Mouse (Mus musculus) forebrain, embryonic 11.5 days (tissue): Measurements from ENCODE around the gene Aqp8. TPM values are rescaled to one million over a fixed set of nuclear protein-coding genes. Genes with fewer than 3 reads are reported as not detected.

Experiments used
- ATAC-seq: fragments of 200-750 bp; cut with Nextera tagmentation; replicated peaks from 2 replicates; pipeline ENCODE4 v1.8.0; 2017; ENCODE audit warnings: moderate TSS enrichment; ENCODE audit not compliant: low FRiP score
- DNase-seq: peaks from one replicate; pipeline ENCODE4 v3.0.0-alpha.2; 2017; ENCODE audit warnings: low spot score
- H3K27ac ChIP-seq: fragments of 300-500 bp; sonication (generic); 2 replicates; pipeline ENCODE4 v1.5.1; 2014; ENCODE audit warnings: low read depth, low read length
- H3K27me3 ChIP-seq: fragments of 300-500 bp; sonication (generic); 2 replicates; pipeline ENCODE4 v1.6.1; 2014; ENCODE audit warnings: mild to moderate bottlenecking, low read length, mixed read lengths; ENCODE audit not compliant: control insufficient read depth, insufficient read depth
- H3K36me3 ChIP-seq: fragments of 300-500 bp; sonication (generic); 2 replicates; pipeline ENCODE4 v1.6.1; 2014; ENCODE audit warnings: mild to moderate bottlenecking, low read length, moderate library complexity, mixed read lengths; ENCODE audit not compliant: control insufficient read depth, insufficient read depth
- H3K4me1 ChIP-seq: fragments of 300-500 bp; sonication (generic); replicated peaks from 2 replicates; pipeline ENCODE4 v1.6.1; 2014; ENCODE audit warnings: low read length, mixed read lengths; ENCODE audit not compliant: control insufficient read depth, insufficient read depth
- H3K4me2 ChIP-seq: fragments of 300-500 bp; sonication (generic); 2 replicates; pipeline ENCODE4 v1.6.1; 2014; ENCODE audit warnings: low read depth, mild to moderate bottlenecking, low read length, moderate library complexity, mixed read lengths; ENCODE audit not compliant: severe bottlenecking
- H3K4me3 ChIP-seq: fragments of 300-500 bp; sonication (generic); 2 replicates; pipeline ENCODE4 v1.5.1; 2014; ENCODE audit warnings: low read depth, low read length
- H3K9ac ChIP-seq: fragments of 300-500 bp; sonication (generic); 2 replicates; pipeline ENCODE4 v1.6.1; 2014; ENCODE audit warnings: low read length
- H3K9me3 ChIP-seq: fragments of 300-500 bp; sonication (generic); 2 replicates; pipeline ENCODE4 v1.6.1; 2016; ENCODE audit warnings: low read length, mixed read lengths; ENCODE audit not compliant: control insufficient read depth
- WGBS: fragments of 180-500 bp; shearing (Covaris S2); extraction: QIAGEN DNeasy Blood & Tissue Kit; methylation state at CpG from one replicate; pipeline ENCODE4 v1.1.7; 2014; 5-methylcytosine and 5-hydroxymethylcytosine counted together
- polyA plus RNA-seq: library from polyadenylated mRNA; unstranded; fragments of >200 nt; fragmentation: Nextera tagmentation; extraction: Ambion mirVana; gene quantifications from 2 replicates; pipeline ENCODE4 v1.2.1, GENCODE M21; 2014

Gene Aqp8
- polyA plus RNA-seq, 1 experiment from 2014 or later: 1.1 TPM

- no peaks in the 10 kb centered on the region; the same call in 1 of the 2 replicates for H3K9me3 ChIP-seq
- H3K27me3 ChIP-seq: no peaks in the 10 kb centered on the region
- H3K4me3 ChIP-seq: no peak overlapping the region
- no peaks in the 10 kb centered on the region; the same call in 1 of the 2 replicates for H3K36me3 ChIP-seq
- no peak overlapping the region for H3K4me2 ChIP-seq
- H3K4me1 ChIP-seq: peaks cover 2% of the 10 kb centered on the region; the same call in 1 of the 2 replicates
- no peak for ATAC-seq
- 50% methylated on average over 1 of the region's 1 CpGs for whole genome bisulfite sequencing
- H3K27ac ChIP-seq: no peak overlapping the region
- H3K9ac ChIP-seq: no peak overlapping the region
- no peak for DNase-seq
Measured at GRCm38 (mm10) chr7:123503358-123503757, 41.3 kb downstream of the Aqp8 start.

GRCm38 (mm10) chr7:123507946-123508345 is 45.9 kb downstream of the Aqp8 start:
- no peak overlapping the region for H3K4me3 ChIP-seq
- no peaks in the 10 kb centered on the region for H3K27me3 ChIP-seq
- H3K36me3 ChIP-seq: no peaks in the 10 kb centered on the region; the same call in 1 of the 2 replicates
- H3K4me2 ChIP-seq: no peak overlapping the region
- DNase-seq (no peak), ATAC-seq (no peak)
- no peak overlapping the region for H3K27ac ChIP-seq
- H3K9ac ChIP-seq: no peak overlapping the region
- H3K4me1 ChIP-seq: no peaks in the 10 kb centered on the region
- no peaks in the 10 kb centered on the region; the same call in 1 of the 2 replicates for H3K9me3 ChIP-seq
- WGBS: 72% methylated on average over 7 of the region's 7 CpGs

Other genes with a start within 250 kb of the Aqp8 start
- not detected in 2 replicates for gene Slc5a11, start 247.5 kb upstream of the Aqp8 start, polyA plus RNA-seq
- 60.6 and 63.5 TPM in 2 replicates for gene Lcmt1, start 92.5 kb upstream of the Aqp8 start, polyA plus RNA-seq
- gene Arhgap17, start 92.4 kb upstream of the Aqp8 start, polyA plus RNA-seq: 32.4 and 35.6 TPM in 2 replicates
- 7.6 and 9.4 TPM in 2 replicates for gene Zkscan2, start 38.2 kb downstream of the Aqp8 start, polyA plus RNA-seq